Mouse (Mus musculus) adrenal gland, adult (tissue): Measurements from ENCODE around the gene Gm20870.
"Not testable (repeated sequence)": the region's sequence is repeated elsewhere in the genome, so short reads cannot be mapped to it uniquely, and the experiment has no call there.

Experiments used
- DNase-seq, 2 experiments: peaks; one replicate each; pipeline ENCODE4 v3.0.0; 2022 to 2023; ENCODE audit warnings: low spot score in 1 of 2; ENCODE audit not compliant: inconsistent age in 2 of 2

Gene Gm20870

GRCm38 (mm10) chrY:71691743-71692142 is at the start of gene Gm20870:
Gene Gm20870, plus strand, starts transcription at chrY:71692043.
- not testable (repeated sequence) for DNase-seq
